Mouse (Mus musculus): ENCODE results near the gene Bmi1.

DNA sequence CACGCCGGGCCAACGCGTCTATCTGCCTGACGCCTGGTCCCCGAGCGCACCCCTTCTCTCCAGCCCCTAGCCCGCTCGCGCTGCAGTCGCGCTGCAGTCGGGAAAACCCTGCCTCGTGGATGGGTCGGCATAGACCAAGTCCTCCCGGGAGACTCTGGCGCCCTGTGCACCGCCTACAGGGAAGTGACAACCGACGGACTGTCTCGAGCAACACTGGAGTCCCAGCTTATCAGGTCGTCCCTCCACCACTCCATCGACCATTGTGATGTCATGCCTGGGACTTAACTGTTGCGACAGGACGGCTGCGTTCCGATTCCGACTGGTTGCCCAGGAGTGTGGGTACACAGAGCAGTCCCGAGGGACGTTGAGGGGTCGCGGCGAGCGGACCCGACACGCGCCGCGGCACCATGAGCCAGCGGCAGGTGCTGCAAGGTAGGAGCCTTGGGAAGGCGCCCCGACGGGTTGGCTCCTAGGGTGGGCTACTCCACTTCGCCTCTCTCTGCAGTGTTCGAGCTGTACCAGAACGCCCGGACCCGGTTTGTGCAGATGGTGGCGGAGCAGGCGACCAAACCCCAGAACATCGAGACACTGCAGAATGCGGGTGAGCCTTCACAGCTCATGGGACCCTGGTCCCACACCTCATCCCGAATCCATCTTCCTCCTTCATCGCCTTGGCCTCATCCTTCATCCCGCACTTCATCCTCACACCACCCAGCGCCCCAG, 22.0 kb downstream of the Bmi1 start:
- TF ChIP-seq GATA1 (IDR thresholded peaks at IDR 0.05; ENCODE audit: low read length) = no peak
- TF ChIP-seq TAL1 (IDR thresholded peaks at IDR 0.05; ENCODE audit: low read length) = no peak
